Mouse (Mus musculus): ENCODE measurements around the gene Gm20721.
"Not testable (repeated sequence)": the region's sequence is repeated elsewhere in the genome, so short reads cannot be mapped to it uniquely, and the experiment has no call there.

The Gm20721 gene

GRCm38 (mm10) chr2:174329663-174330615 is 16.6 kb downstream of the Gm20721 start:
- DNase-seq: peak; percentile 72 to 84

GRCm38 (mm10) chr2:174328926-174329662 is 17.4 kb downstream of the Gm20721 start:
- DNase-seq: peak; percentile 22 to 45

GRCm38 (mm10) chr2:174328358-174328905 is 18.1 kb downstream of the Gm20721 start:
- peak in 1 of 2 experiments; percentile 34 for DNase-seq

DNA sequence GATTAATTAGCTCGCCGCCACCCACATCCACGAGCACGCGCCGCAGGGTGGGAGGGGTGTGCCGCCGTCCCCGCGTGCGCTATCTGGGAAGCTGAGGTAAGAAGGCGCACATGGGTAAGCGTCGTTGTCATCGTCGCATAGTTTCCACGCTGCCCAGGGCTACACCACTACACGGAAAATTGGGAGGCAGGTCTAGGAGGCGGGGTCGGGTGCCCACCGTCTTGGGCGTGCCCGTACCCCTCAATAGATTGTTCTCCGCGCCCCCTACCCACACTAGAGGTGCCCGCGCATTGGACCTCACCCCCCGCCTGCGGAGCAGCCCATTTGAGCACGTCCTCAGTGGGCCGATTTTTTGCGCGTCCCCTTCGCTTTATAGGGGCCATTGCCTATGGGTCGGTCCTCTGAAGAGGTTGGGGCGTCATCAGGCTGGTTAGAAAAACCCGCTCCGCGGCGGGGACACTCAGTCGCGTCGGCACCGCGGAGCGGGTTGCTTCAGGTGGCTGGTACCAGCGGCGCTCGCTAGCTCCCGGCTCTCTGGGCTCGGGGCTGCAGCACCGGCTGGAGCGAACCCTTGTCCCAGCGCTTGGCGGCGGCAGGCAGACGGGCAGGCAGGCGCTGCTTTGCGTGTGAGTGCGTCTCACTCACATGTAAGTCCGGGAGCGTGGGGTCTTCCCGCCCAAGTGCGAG is 19.1 kb downstream of the Gm20721 start:
- DNase-seq: peak; percentile 64 to 70

DNA sequence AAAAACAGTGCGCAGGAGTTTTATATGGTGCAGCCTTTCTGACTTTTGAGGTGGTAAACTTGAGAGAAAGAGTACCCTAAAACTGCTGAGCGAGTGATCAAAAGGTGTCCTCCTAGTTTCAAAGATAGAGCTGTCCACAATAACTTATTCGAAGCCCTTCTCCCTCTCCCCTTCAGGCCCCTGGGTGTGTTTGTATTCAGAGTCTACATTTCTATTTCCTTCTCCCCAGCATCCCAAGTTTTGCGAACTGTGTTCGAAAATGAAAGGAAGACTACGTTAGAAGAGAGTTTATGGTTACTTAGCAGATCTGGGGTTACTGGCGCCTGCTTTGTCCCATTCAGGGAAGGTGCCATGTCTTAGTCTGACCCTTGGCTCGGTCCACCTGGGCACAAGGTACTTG is 20.0 kb downstream of the Gm20721 start:
- no peak for DNase-seq

DNA sequence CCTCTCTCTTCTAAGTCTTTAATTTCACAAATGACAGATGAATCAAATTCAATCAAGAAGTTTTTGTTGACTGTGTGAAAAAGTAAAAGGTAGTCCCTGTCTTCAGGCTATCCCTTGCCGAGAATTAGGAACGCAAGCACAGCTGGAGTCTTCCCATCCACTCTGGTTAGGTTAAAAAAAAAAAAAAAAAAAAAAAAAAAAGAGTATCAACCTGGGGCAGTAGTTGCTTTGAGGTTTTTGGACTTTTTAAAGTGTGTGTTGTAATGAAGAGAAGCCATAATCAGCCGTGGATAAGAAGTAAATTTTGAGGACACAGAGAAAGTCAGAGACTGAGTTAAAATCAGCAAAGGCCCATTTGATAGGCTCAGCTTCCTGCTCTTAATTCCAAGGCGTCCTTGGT is 20.5 kb downstream of the Gm20721 start:
- DNase-seq: no peak

GRCm38 (mm10) chr2:174316661-174317060 is 29.9 kb downstream of the Gm20721 start:
- DNase-seq: no peak

- not testable (repeated sequence) for DNase-seq
Observed at GRCm38 (mm10) chr2:174315445-174315844, 31.1 kb downstream of the Gm20721 start.

DNA sequence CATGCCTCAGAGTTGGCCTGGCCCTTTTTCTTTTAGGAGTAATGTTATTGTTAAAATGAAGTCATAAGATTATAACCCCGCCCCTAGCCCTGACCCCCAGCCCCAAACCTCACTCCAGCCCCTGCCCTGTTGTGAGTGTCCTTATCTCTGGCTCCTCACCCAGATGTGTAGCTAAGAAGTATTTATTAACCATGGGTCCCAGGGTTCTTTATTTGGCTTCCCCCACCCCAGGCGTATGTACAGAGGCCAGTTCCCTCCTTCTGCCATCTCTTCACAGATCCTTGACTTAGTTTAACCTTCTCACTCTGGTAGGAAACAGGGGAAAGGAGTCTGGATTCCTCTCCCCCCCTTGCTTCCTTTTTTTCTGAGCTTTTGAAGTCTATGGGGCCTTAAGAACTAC is 33.9 kb downstream of the Gm20721 start:
- DNase-seq: no peak

- DNase-seq: peak; percentile 69
Observed at GRCm38 (mm10) chr2:174312118-174312647, 34.3 kb downstream of the Gm20721 start.

DNA sequence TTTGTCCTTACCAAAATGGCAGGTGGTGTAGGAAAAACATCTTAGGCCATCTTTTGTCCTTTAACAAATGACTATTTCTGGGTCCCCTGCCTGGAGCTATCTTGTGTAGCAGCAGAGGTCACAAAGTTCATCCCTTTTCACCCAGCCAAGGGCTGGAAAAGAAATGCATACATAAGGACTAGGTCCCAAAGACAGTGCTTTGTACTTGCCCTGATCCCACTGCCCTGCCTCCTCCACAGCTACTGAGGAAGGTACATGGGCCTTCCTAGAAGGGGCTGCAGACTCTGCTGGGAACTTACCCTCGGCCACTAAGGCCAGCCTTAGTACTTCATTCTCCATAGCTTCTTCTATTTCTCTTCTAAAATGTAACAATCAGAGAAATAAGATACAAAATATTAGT is 34.9 kb downstream of the Gm20721 start:
- no peak for DNase-seq

DNA sequence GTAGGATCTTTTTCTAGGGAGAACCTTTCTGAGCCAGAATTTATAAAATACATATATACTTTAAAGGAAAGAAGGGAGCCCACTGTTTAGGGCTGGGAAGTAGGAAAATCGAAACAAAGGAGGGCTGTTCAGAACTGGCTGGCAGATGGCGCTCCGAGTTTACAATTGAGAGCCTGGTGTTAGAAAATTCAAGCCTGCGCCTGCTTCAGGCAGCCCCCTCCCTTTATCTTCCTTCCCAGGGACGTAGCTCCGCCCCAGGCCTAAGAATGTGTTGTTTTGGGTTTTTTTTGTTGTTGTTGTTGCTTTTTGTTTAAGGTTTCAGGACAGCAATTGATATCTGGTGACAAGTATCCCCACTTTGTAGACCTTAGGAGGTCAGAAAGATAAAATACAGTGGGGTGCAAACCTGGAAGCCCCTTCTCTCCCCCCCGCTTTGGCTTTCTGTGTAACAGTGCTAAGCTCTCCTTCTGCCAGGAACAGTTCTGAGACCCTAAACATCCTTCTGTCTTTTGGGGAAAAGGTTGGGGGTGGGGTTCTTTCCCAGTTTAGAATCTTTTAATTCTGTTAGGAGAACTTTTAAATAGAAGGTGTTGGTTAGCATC is 35.5 kb downstream of the Gm20721 start:
- DNase-seq: peak; percentile 28 to 48

GRCm38 (mm10) chr2:174307903-174308302 is 38.6 kb downstream of the Gm20721 start:
- DNase-seq: no peak

- no peak for DNase-seq
Observed at GRCm38 (mm10) chr2:174305646-174306045, 40.9 kb downstream of the Gm20721 start.

DNA sequence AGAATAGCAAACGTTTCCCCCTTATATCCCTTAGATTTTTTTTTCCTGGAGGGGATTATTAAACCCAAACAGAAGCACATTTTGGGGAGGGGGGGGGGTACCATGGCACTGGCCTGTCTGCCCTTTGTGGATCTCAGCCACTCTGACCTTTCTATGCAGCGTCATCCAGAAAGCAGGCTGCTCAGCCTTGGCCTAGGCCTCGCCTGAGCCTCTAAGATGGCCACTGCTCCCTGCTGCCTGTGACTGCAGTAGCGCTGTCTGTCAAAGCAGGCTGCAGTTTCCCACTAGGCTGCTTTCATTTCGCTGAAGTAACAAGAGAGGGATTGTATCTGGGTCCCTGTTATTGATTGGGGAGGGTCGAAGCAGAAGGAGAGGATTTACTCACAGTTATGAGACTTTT is 44.0 kb downstream of the Gm20721 start:
- DNase-seq: no peak

DNA sequence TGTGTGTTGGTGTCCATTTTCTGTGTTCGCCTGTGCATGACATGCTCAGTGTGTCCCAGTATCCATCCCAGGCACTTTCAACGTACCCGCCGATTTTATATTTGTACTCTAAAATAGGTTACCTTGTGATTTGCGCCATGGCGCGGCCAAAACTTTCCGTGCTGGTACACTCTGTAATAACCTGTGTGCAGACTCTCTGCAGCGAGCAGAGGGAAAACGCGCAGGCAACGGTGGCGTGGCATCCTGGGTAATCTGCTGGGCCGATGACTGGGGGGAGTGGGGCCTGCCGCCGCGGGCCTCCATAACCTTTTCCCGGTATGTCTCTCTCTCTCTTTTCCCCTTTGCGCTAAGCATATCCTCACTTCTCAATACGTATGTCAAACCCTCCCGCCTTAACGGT is 45.8 kb downstream of the Gm20721 start:
- DNase-seq: no peak

DNA sequence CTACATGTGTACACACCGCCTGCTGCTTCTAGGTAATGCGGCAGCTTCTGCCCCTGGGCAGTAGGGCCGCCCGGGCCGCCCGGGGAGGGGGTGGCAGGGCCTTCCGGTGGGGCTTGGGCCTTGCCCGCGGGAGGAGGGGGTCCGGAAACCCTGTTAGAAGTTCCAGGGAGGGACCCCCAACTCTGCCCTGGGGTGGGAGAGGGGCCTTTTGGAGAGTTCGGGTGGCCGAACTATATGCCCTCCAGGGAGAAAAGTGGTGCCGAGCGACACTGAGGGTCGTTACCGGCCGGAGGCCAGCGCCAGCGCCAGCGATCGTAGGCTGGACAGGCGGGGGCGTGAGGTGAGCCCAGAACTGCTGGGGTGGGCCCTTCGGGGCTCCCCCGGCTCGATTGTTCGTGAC is 46.3 kb downstream of the Gm20721 start:
- no peak for DNase-seq

DNA sequence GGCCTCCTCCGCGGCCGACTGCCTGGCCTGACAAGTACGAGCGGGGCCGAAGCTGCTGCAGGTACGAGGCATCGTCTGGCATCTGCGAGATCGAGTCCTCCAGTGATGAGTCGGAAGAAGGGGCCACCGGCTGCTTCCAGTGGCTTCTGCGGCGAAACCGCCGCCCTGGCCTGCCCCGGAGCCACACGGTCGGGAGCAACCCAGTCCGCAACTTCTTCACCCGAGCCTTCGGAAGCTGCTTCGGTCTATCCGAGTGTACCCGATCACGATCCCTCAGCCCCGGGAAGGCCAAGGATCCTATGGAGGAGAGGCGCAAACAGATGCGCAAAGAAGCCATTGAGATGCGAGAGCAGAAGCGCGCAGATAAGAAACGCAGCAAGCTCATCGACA is 46.7 kb downstream of the Gm20721 start:
- DNase-seq: no peak

GRCm38 (mm10) chr2:174299091-174299770 is 47.3 kb downstream of the Gm20721 start:
- no peak for DNase-seq

- no peak for DNase-seq
Observed at GRCm38 (mm10) chr2:174298471-174298870, 48.0 kb downstream of the Gm20721 start.

DNA sequence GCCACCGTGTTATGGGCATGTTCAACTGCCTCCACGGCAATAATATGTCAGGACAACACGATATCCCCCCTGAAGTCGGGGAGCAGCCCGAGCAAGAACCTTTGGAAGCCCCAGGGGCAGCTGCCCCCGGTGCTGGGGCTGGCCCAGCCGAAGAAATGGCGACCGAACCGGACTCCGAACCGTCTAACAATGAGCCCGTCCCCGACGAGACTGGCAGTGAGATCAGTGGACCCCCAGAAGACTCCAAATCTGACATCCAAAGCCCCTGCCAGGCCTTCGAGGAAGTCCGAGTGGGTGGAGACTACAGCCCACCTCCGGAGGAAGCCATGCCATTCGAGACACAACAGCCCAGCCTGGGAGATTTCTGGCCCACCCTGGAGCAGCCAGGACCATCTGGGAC is 48.7 kb downstream of the Gm20721 start:
- DNase-seq: no peak

GRCm38 (mm10) chr2:174297086-174297571 is 49.4 kb downstream of the Gm20721 start:
- no peak for DNase-seq
